Mouse (Mus musculus) CH12.LX (cell line): ENCODE data around the gene Cldn14. TPM values are rescaled to one million over a fixed set of nuclear protein-coding genes. Genes with fewer than 3 reads are reported as not detected.

ENCODE experiments used
- DNase-seq: peaks from one replicate; pipeline ENCODE4 v3.0.0-alpha.2; 2013; ENCODE audit errors: extremely low read depth
- H3K27ac ChIP-seq: 2 replicates; pipeline ENCODE4 v1.5.1; 2012; ENCODE audit warnings: low read depth, mild to moderate bottlenecking, control low read depth, moderate library complexity; ENCODE audit not compliant: insufficient read depth
- H3K27me3 ChIP-seq: replicated peaks from 2 replicates; pipeline ENCODE3; 2012; ENCODE audit warnings: inconsistent platforms
- H3K36me3 ChIP-seq, 2 experiments: replicated peaks in 1 of 2; 2 replicates each; pipeline versions ENCODE3 to v1.6.1; 2012; ENCODE audit warnings: inconsistent platforms in 1 of 2, low read length in 1 of 2, mild to moderate bottlenecking in 1 of 2, mixed read lengths in 1 of 2, moderate library complexity in 1 of 2; ENCODE audit not compliant: control insufficient read depth in 1 of 2, insufficient read depth in 1 of 2
- H3K4me1 ChIP-seq, 2 experiments: 2 replicates each; pipeline ENCODE4 v1.6.1; 2012; ENCODE audit warnings: inconsistent platforms in 1 of 2, moderate library complexity in 1 of 2; ENCODE audit not compliant: insufficient read depth in 2 of 2, control insufficient read depth in 1 of 2
- H3K4me2 ChIP-seq: 2 replicates; pipeline ENCODE4 v1.6.1; 2012; ENCODE audit warnings: low read depth, mild to moderate bottlenecking, control low read depth; ENCODE audit not compliant: poor library complexity, insufficient read depth, severe bottlenecking
- H3K4me3 ChIP-seq, 3 experiments: fragments of 150-350 bp in 1 of 3; sonication (generic) in 1 of 3; replicated peaks in 1 of 3; 2 replicates each; pipeline versions ENCODE3 to v1.5.1; 2011 to 2012; ENCODE audit warnings: low read depth in 2 of 3, low read length in 2 of 3, mild to moderate bottlenecking in 2 of 3, moderate library complexity in 2 of 3, control low read depth in 1 of 3, improper control_type of control experiment in 1 of 3, inconsistent platforms in 1 of 3, mixed read lengths in 1 of 3; ENCODE audit not compliant: poor library complexity in 1 of 3
- H3K79me2 ChIP-seq: replicated peaks from 2 replicates; pipeline ENCODE4 v1.6.1; 2012; ENCODE audit warnings: mild to moderate bottlenecking, moderate library complexity; ENCODE audit not compliant: control insufficient read depth, poor library complexity, insufficient read depth, severe bottlenecking; ENCODE audit errors: extremely low read depth
- H3K9ac ChIP-seq: 2 replicates; pipeline ENCODE4 v1.6.1; 2012; ENCODE audit warnings: low read depth, mild to moderate bottlenecking, control low read depth, moderate library complexity; ENCODE audit not compliant: insufficient read depth
- H3K9me3 ChIP-seq: replicated peaks from 2 replicates; pipeline ENCODE3; 2012; ENCODE audit warnings: low read length, inconsistent platforms, mixed read lengths
- BHLHE40 ChIP-seq: IDR thresholded peaks from 2 replicates; pipeline ENCODE4 v1.6.1; 2011; ENCODE audit warnings: mild to moderate bottlenecking, low read depth, low read length, improper control_type of control experiment
- CHD1 ChIP-seq: IDR thresholded peaks from 2 replicates; pipeline ENCODE4 v1.6.1; 2012; ENCODE audit warnings: low read depth, low read length, improper control_type of control experiment, inconsistent platforms
- CHD2 ChIP-seq: IDR thresholded peaks from 2 replicates; pipeline ENCODE4 v1.6.1; 2011; ENCODE audit warnings: low read length, improper control_type of control experiment
- CTCF ChIP-seq, 2 experiments: IDR thresholded peaks in 1 of 2; conservative IDR thresholded peaks in 1 of 2; 2 replicates each; pipeline ENCODE4 v1.5.1; 2011 to 2012; ENCODE audit warnings: low read depth in 2 of 2, low read length in 2 of 2, improper control_type of control experiment in 1 of 2, inconsistent platforms in 1 of 2, mild to moderate bottlenecking in 1 of 2, moderate library complexity in 1 of 2
- E2F4 ChIP-seq: IDR thresholded peaks from 2 replicates; pipeline ENCODE4 v1.6.1; 2011; ENCODE audit warnings: low read depth, low read length, improper control_type of control experiment; ENCODE audit not compliant: insufficient replicate concordance
- ETS1 ChIP-seq: conservative IDR thresholded peaks from 2 replicates; pipeline ENCODE4 v1.6.1; 2012; ENCODE audit warnings: low read depth, mild to moderate bottlenecking, inconsistent platforms, low read length, improper control_type of control experiment, moderate library complexity
- GABPA ChIP-seq: IDR thresholded peaks from 2 replicates; pipeline ENCODE4 v1.6.1; 2012; ENCODE audit warnings: low read depth, low read length, improper control_type of control experiment, inconsistent platforms; ENCODE audit not compliant: insufficient replicate concordance
- HCFC1 ChIP-seq: IDR thresholded peaks from 2 replicates; pipeline ENCODE4 v1.6.1; 2012; ENCODE audit warnings: low read depth, mild to moderate bottlenecking, inconsistent platforms, low read length, improper control_type of control experiment
- IRF4 ChIP-seq: IDR thresholded peaks from 2 replicates; pipeline ENCODE4 v1.6.1; 2014; ENCODE audit warnings: low read depth, mild to moderate bottlenecking, inconsistent platforms, low read length, improper control_type of control experiment
- JUN ChIP-seq: IDR thresholded peaks from 2 replicates; pipeline ENCODE4 v1.6.1; 2011; ENCODE audit warnings: low read depth, mild to moderate bottlenecking, low read length, improper control_type of control experiment, moderate library complexity; ENCODE audit not compliant: insufficient read depth
- JUND ChIP-seq: conservative IDR thresholded peaks from 2 replicates; pipeline ENCODE4 v1.6.1; 2011; ENCODE audit warnings: low read depth, low read length, improper control_type of control experiment
- KAT2A ChIP-seq: IDR thresholded peaks from 2 replicates; pipeline ENCODE4 v1.6.1; 2012; ENCODE audit warnings: low read length, improper control_type of control experiment, inconsistent platforms; ENCODE audit not compliant: insufficient replicate concordance
- MAFK ChIP-seq: IDR thresholded peaks from 2 replicates; pipeline ENCODE4 v1.6.1; 2011; ENCODE audit warnings: low read length, improper control_type of control experiment; ENCODE audit not compliant: insufficient replicate concordance
- MAX ChIP-seq: IDR thresholded peaks from 2 replicates; pipeline ENCODE4 v1.6.1; 2011; ENCODE audit warnings: low read length, improper control_type of control experiment
- MEF2A ChIP-seq: IDR thresholded peaks from 2 replicates; pipeline ENCODE4 v1.6.1; 2014; ENCODE audit warnings: low read depth, mild to moderate bottlenecking, inconsistent platforms, low read length, improper control_type of control experiment, borderline replicate concordance
- MYC ChIP-seq: IDR thresholded peaks from 2 replicates; pipeline ENCODE4 v1.6.1; 2011; ENCODE audit warnings: low read depth, mild to moderate bottlenecking, improper control_type of control experiment, low read length
- NRF1 ChIP-seq: IDR thresholded peaks from 2 replicates; pipeline ENCODE4 v1.6.1; 2014; ENCODE audit warnings: low read depth, mild to moderate bottlenecking, inconsistent platforms, low read length, improper control_type of control experiment, moderate library complexity
- PAX5 ChIP-seq: IDR thresholded peaks from 2 replicates; pipeline ENCODE4 v1.6.1; 2012; ENCODE audit warnings: low read length, inconsistent platforms, mixed read lengths
- POLR2A ChIP-seq: IDR thresholded peaks from 2 replicates; pipeline ENCODE4 v1.6.1; 2011; ENCODE audit warnings: low read depth, mild to moderate bottlenecking, improper control_type of control experiment, low read length
- POLR2AphosphoS2 ChIP-seq: IDR thresholded peaks from 2 replicates; pipeline ENCODE4 v1.6.1; 2011; ENCODE audit warnings: low read depth, low read length, improper control_type of control experiment
- RAD21 ChIP-seq: IDR thresholded peaks from 2 replicates; pipeline ENCODE4 v1.6.1; 2011; ENCODE audit warnings: low read depth, mild to moderate bottlenecking, low read length, improper control_type of control experiment, moderate library complexity
- RCOR1 ChIP-seq: conservative IDR thresholded peaks from 2 replicates; pipeline ENCODE4 v1.6.1; 2012; ENCODE audit warnings: low read depth, mild to moderate bottlenecking, inconsistent platforms, low read length, improper control_type of control experiment
- SIN3A ChIP-seq: IDR thresholded peaks from 2 replicates; pipeline ENCODE4 v1.6.1; 2012; ENCODE audit warnings: low read length, improper control_type of control experiment, inconsistent platforms
- SMC3 ChIP-seq: IDR thresholded peaks from 2 replicates; pipeline ENCODE4 v1.6.1; 2011; ENCODE audit warnings: low read depth, low read length, improper control_type of control experiment
- TBP ChIP-seq: conservative IDR thresholded peaks from 2 replicates; pipeline ENCODE4 v1.6.1; 2011; ENCODE audit warnings: low read depth, low read length, improper control_type of control experiment
- TCF12 ChIP-seq: IDR thresholded peaks from 2 replicates; pipeline ENCODE4 v1.6.1; 2014; ENCODE audit warnings: low read depth, mild to moderate bottlenecking, inconsistent platforms, low read length, improper control_type of control experiment
- UBTF ChIP-seq: IDR thresholded peaks from 2 replicates; pipeline ENCODE4 v1.6.1; 2012; ENCODE audit warnings: low read depth, mild to moderate bottlenecking, inconsistent platforms, low read length, improper control_type of control experiment, moderate library complexity
- USF1 ChIP-seq: IDR thresholded peaks from 2 replicates; pipeline ENCODE4 v1.6.1; 2014; ENCODE audit warnings: low read depth, mild to moderate bottlenecking, inconsistent platforms, low read length, improper control_type of control experiment
- ZC3H11A ChIP-seq: IDR thresholded peaks from 2 replicates; pipeline ENCODE4 v1.6.1; 2012; ENCODE audit warnings: low read depth, mild to moderate bottlenecking, inconsistent platforms, low read length, improper control_type of control experiment
- ZKSCAN1 ChIP-seq: IDR thresholded peaks from 2 replicates; pipeline ENCODE4 v1.6.1; 2012; ENCODE audit warnings: low read depth, inconsistent platforms, low read length, improper control_type of control experiment, borderline replicate concordance
- ZNF384 ChIP-seq: IDR thresholded peaks from 2 replicates; pipeline ENCODE4 v1.6.1; 2012; ENCODE audit warnings: low read depth, low read length, improper control_type of control experiment, inconsistent platforms
- dilution Hi-C: fragments of 300-500 bp; cut with MboI; formaldehyde crosslinking; loops from 2 replicates; pipeline ENCODE4 v1.14.3; 2020; ENCODE audit warnings: low sequenced_read_pairs; ENCODE audit not compliant: extremely low pct_unique_long_range_greater_than_20kb, extremely low pct_ligation_motif_present
- in situ Hi-C: fragments of 300-500 bp; cut with MboI; formaldehyde crosslinking; loops from 3 replicates; pipeline ENCODE4 v1.14.3; 2019; ENCODE audit warnings: low sequenced_read_pairs, low pct_ligation_motif_present, low pct_unique_long_range_greater_than_20kb, mixed read lengths
- polyA plus RNA-seq: library from polyadenylated mRNA; unstranded; fragments of >175 nt; gene quantifications from 2 replicates; pipeline ENCODE4 v1.2.1, GENCODE M21; 2012; ENCODE audit warnings: low read depth; ENCODE audit not compliant: insufficient read length
- total RNA-seq, 2 experiments: library from RNA; depleted of rRNA; stranded (reverse); fragments of 300-350 nt in 1 of 2; fragments of >200 nt in 1 of 2; gene quantifications; 2 replicates each; pipeline ENCODE4 v1.2.3; 2012 to 2014

Gene Cldn14
- total and polyA plus RNA-seq, 3 experiments = 0.15 to 0.25 (median 0.21) TPM

GRCm38 (mm10) chr16:93938400-93938846 lies 70.2 kb downstream of the Cldn14 start (continued):
- TF ChIP-seq RAD21 (peak; percentile 86), ZC3H11A (peak; percentile 30; the same call in 1 of the 2 replicates), USF1 (peak; percentile 50), RCOR1 (no peak), JUND (peak; percentile 64; the same call in 1 of the 2 replicates), POLR2A (0 out of 2 replicates have a peak, but pooled peaks have one; percentile 13), E2F4 (no peak), SIN3A (peak; percentile 83), PAX5 (no peak), CTCF (conservative IDR thresholded peaks at IDR 0.05 in 1 of 2, IDR thresholded peaks at IDR 0.05 in 1 of 2; ENCODE audit: low read depth in 2 of 2, low read length in 2 of 2) (peak; percentile 95 to 99), TBP (peak; percentile 48), TCF12 (0 out of 2 replicates have a peak, but pooled peaks have one; percentile 58), GABPA (no peak)

DNA sequence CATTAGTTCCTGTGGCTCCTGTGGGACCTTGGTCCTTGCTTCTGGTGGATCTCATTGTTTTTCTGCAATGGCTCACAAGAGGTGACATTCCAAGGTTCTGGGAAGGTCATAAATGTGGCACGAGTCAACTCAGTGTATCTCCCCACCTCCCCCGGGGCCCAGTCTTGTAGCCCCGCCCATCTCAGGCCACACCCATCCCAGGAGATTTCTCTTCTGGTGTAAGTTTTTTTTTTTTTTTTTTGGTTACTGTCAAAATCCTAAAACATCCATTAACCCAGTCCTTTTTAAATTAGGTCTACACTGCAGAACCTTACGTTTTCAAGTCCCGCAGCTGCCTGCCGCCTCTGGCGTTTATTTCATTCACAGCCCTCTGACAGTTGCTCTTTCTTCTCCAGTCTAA lies 73.6 kb downstream of the Cldn14 start:
- Histone ChIP-seq H3K9me3 (no peaks in the 10 kb centered on the region), H3K36me3 (no peaks in the 10 kb centered on the region), H3K9ac (no peak overlapping the region), H3K27me3 (no peaks in the 10 kb centered on the region), H3K4me2 (no peak overlapping the region), H3K79me2 (no peaks in the 10 kb centered on the region), H3K4me1 (peaks cover 14 to 55% of the 10 kb centered on the region in 2 experiments), H3K4me3 (no peak overlapping the region), H3K27ac (no peak overlapping the region)
- peak; percentile 76 for DNase-seq
- dilution Hi-C loops (no loop called here), in situ Hi-C loops (no loop called here)
- TF ChIP-seq KAT2A = no peak
- no peak for TF ChIP-seq MAX
- TF ChIP-seq CHD1 = no peak
- TF ChIP-seq ZNF384 = peak; percentile 97
- no peak for TF ChIP-seq GABPA
- peak; percentile 58; the same call in 1 of the 2 replicates for TF ChIP-seq CHD2
- TF ChIP-seq RAD21 = no peak
- TF ChIP-seq ZKSCAN1 = no peak
- TF ChIP-seq MAFK = no peak
- TF ChIP-seq ETS1 = no peak
- TF ChIP-seq UBTF = no peak
- no peak for TF ChIP-seq ZC3H11A
- no peak for TF ChIP-seq POLR2AphosphoS2
- peak; percentile 61 for TF ChIP-seq BHLHE40
- no peak for TF ChIP-seq TBP
- no peak for TF ChIP-seq SMC3
- TF ChIP-seq IRF4 = no peak
- TF ChIP-seq PAX5 = no peak
- TF ChIP-seq JUN = no peak
- TF ChIP-seq POLR2A = no peak
- no peak for TF ChIP-seq MYC
- TF ChIP-seq MEF2A = no peak
- no peak for TF ChIP-seq JUND
- no peak for TF ChIP-seq E2F4
- no peak for TF ChIP-seq RCOR1
- 0 out of 2 replicates have a peak, but pooled peaks have one; percentile 1 for TF ChIP-seq TCF12
- TF ChIP-seq NRF1 = no peak
- TF ChIP-seq HCFC1 = no peak
